Mouse (Mus musculus) limb, embryonic 11.5 days (tissue): ENCODE data around the gene Timm9. TPM values are rescaled to one million over a fixed set of nuclear protein-coding genes. Genes with fewer than 3 reads are reported as not detected.
A peak's percentile ranks its signal among the peaks of the same experiment; 100 is the strongest.

Source experiments
- ATAC-seq: fragments of 200-750 bp; cut with Nextera tagmentation; 2 replicates; pipeline ENCODE4 v1.8.0; 2017; ENCODE audit warnings: low read depth; ENCODE audit not compliant: insufficient number of reproducible peaks, low FRiP score, low TSS enrichment
- DNase-seq: peaks from one replicate; pipeline ENCODE4 v3.0.0-alpha.2; 2015; ENCODE audit warnings: low spot score
- H3K27ac ChIP-seq: fragments of 300-500 bp; sonication (generic); replicated peaks from 2 replicates; pipeline ENCODE4 v1.5.1; 2014; ENCODE audit warnings: low read depth, mild to moderate bottlenecking, low read length
- H3K27me3 ChIP-seq: fragments of 300-500 bp; sonication (generic); 2 replicates; pipeline ENCODE4 v1.6.1; 2014; ENCODE audit warnings: mild to moderate bottlenecking, low read length, mixed read lengths; ENCODE audit not compliant: control insufficient read depth, insufficient read depth
- H3K36me3 ChIP-seq: fragments of 300-500 bp; sonication (generic); 2 replicates; pipeline ENCODE4 v1.6.1; 2014; ENCODE audit warnings: mild to moderate bottlenecking, low read length, moderate library complexity, mixed read lengths; ENCODE audit not compliant: control insufficient read depth, insufficient read depth
- H3K4me1 ChIP-seq: fragments of 300-500 bp; sonication (generic); 2 replicates; pipeline ENCODE4 v1.6.1; 2014; ENCODE audit warnings: low read length, mixed read lengths; ENCODE audit not compliant: control insufficient read depth, insufficient read depth
- H3K4me2 ChIP-seq: fragments of 300-500 bp; sonication (generic); 2 replicates; pipeline ENCODE4 v1.6.1; 2014; ENCODE audit warnings: low read depth, mild to moderate bottlenecking, moderate library complexity; ENCODE audit not compliant: severe bottlenecking
- H3K4me3 ChIP-seq: fragments of 300-500 bp; sonication (generic); 2 replicates; pipeline ENCODE4 v1.5.1; 2014; ENCODE audit warnings: low read depth, low read length
- H3K9ac ChIP-seq: fragments of 300-500 bp; sonication (generic); 2 replicates; pipeline ENCODE4 v1.6.1; 2014; ENCODE audit warnings: mild to moderate bottlenecking, low read length
- H3K9me3 ChIP-seq: fragments of 300-500 bp; sonication (generic); 2 replicates; pipeline ENCODE4 v1.6.1; 2016; ENCODE audit warnings: low read length; ENCODE audit not compliant: control insufficient read depth
- WGBS: fragments of 180-500 bp; shearing (Covaris S2); extraction: QIAGEN DNeasy Blood & Tissue Kit; methylation state at CpG from one replicate; pipeline ENCODE4 v1.1.7; 2014; 5-methylcytosine and 5-hydroxymethylcytosine counted together
- polyA plus RNA-seq: library from polyadenylated mRNA; unstranded; fragments of >200 nt; fragmentation: Nextera tagmentation; extraction: Ambion mirVana; gene quantifications from 2 replicates; pipeline ENCODE4 v1.2.1, GENCODE M21; 2014

The Timm9 gene
- 72.7 and 75.1 TPM in 2 replicates for polyA plus RNA-seq

DNA sequence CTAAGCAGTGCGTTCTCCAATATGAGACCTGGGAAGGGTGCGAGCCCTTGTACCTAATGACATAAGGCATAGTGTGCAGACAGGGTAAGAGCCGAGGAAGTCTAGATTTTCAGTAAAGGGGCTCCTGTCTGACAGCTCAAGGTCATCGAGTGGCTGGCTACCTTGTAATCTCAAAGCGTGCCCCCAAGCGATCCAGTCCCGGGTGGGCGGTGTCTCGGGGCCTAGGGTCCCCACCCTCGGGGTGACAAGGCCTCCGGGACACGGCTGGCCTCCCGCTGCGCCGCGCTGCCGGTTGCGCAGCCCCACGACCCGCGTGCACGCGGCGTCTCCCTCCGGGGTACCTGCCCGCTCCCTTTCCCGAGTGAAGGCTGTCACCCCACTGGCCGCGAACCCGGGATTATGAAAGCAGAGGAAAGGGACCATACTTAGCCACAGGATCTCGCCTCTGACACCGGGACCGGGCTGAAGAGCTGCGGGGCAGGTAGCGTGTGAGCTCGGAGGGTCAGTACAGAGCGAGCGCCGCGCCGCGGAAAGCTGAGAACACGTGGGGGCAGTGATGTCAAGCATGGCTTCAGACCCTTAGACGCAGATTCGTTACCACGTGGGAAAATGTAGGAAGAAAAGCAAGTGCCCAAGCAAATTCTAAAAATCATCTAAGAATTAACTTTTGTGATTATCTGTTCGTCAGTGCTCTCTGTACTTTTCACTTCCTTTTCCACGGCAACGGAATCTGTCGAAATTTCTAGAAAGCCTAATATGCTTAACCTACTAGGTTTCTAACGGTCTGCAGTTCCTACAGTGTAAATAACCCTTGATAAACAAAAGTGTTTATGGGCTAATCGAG is at the start of gene Timm9, which contains the start of gene 2700049A03Rik:
TSS of gene Timm9 (minus strand) at position 555 of the 844 bp plus-strand sequence.
TSS of gene 2700049A03Rik (plus strand) at position 719 of the 844 bp plus-strand sequence.
- peaks cover 17% of the 10 kb centered on the region for H3K36me3 ChIP-seq
- peak within 1 kb of the TSS; percentile 58 for H3K4me3 ChIP-seq
- DNase-seq, result peak; percentile 86
- WGBS, result under 1% methylated on average over 52 of the region's 52 CpGs
- H3K4me1 ChIP-seq, result no peaks in the 10 kb centered on the region
- no peaks in the 10 kb centered on the region for H3K9me3 ChIP-seq
- peak within 1 kb of the TSS; percentile 64 for H3K4me2 ChIP-seq
- peak within 1 kb of the TSS; percentile 43; the same call in 1 of the 2 replicates for H3K27ac ChIP-seq
- no peaks in the 10 kb centered on the region for H3K27me3 ChIP-seq
- ATAC-seq, result peak; percentile 91
- H3K9ac ChIP-seq, result peak within 1 kb of the TSS; percentile 63

DNA sequence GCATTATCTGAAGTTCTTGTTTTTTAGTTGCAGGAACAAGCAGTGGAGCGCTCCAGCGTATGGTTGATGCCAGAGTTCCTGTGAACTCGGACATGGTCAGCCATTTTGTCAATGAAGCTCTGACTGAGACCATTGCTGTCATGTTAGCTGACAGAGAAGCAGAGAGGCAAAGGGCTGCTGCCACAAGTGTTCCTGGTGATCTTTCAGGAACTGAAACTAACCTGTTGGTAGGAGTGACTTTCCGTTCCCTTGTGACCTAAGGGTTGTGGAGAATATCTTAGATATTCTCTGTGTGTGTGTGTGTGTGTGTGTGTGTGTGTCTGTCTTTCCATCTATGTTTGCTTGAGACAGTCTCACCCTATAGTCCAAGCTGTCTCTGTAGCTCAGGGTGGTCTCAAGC is 47.9 kb upstream of the Timm9 start:
- H3K4me3 ChIP-seq, result no peak overlapping the region
- H3K4me1 ChIP-seq, result no peaks in the 10 kb centered on the region
- no peak overlapping the region for H3K4me2 ChIP-seq
- no peaks in the 10 kb centered on the region for H3K27me3 ChIP-seq
- H3K36me3 ChIP-seq, result peaks cover 13% of the 10 kb centered on the region
- H3K9me3 ChIP-seq, result no peaks in the 10 kb centered on the region
- ATAC-seq (no peak), DNase-seq (no peak)
- 96% methylated on average over 4 of the region's 4 CpGs for WGBS
- H3K9ac ChIP-seq, result no peak overlapping the region
- no peak overlapping the region for H3K27ac ChIP-seq

DNA sequence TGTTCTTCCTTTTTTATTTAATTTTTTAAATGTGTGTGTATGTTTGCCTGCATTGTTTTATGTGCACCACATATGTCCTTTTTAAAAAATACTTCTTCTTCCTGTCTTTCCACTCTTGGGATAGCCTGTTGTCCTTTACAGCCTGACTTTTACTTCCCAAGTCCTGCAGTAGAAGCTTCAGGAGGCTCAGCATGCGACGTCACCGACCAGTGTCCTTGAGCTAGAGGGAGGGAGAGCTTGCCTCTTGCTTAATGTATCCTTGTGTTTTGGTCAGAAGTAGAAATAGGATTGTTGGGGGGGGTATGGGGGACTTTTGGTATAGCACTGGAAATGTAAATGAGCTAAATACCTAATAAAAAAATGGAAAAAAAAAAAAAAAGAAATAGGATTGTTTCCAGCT is 47.3 kb upstream of the Timm9 start:
- H3K4me1 ChIP-seq, result no peaks in the 10 kb centered on the region
- H3K9ac ChIP-seq, result no peak overlapping the region
- H3K27ac ChIP-seq, result no peak overlapping the region
- H3K36me3 ChIP-seq, result peaks cover 13% of the 10 kb centered on the region
- 94% methylated on average over 3 of the region's 3 CpGs for WGBS
- H3K4me3 ChIP-seq, result no peak overlapping the region
- DNase-seq (no peak), ATAC-seq (no peak)
- H3K27me3 ChIP-seq, result no peaks in the 10 kb centered on the region
- H3K9me3 ChIP-seq, result no peaks in the 10 kb centered on the region
- H3K4me2 ChIP-seq, result no peak overlapping the region

DNA sequence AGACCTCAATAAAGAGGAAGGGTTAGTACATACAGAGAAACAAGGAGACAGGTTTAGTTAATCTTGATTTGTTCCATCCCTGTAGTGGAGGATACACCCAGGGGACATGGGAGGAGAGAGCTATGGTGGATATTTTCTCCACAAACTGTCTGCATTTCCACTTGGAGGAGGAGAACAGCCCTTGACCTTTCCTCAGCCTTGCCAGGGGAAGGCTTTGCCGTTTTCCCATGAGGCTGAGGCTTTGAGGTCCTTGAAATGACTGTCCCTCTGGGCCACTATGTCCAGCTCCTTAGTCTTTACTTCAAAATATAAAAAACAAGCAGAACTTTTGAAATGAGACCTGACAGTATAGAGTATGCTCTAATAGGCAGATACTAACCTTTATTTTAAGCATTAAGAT is 33.4 kb upstream of the Timm9 start:
- H3K9me3 ChIP-seq, result no peaks in the 10 kb centered on the region
- H3K4me2 ChIP-seq, result no peak overlapping the region
- no peak overlapping the region for H3K4me3 ChIP-seq
- no peaks in the 10 kb centered on the region for H3K27me3 ChIP-seq
- ATAC-seq (no peak), DNase-seq (no peak)
- 81% methylated on average over 1 of the region's 1 CpGs for WGBS
- H3K4me1 ChIP-seq, result no peaks in the 10 kb centered on the region
- peaks cover 8% of the 10 kb centered on the region; the same call in 1 of the 2 replicates for H3K36me3 ChIP-seq
- no peak overlapping the region for H3K9ac ChIP-seq
- no peak overlapping the region for H3K27ac ChIP-seq

DNA sequence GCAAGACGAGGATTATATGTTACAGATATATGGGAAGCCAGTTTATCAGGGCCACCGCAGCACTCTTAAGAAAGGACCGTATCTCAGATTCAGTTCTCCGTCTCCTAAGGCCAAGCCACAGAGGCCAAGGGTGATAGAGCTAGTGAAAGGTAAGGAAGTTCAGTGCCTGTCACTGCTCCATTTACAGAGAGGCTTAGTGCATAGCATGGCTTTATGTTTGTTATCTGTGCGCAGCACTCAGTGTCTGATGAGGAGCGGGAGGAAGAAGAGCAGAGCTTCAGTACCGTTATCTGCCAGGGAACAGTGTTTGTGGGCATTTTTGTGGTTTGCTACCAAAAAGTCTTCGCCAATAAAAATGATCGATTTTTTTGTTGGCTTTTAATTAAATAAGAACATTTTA is 27.9 kb upstream of the Timm9 start:
- no peak overlapping the region for H3K9ac ChIP-seq
- 96% methylated on average over 9 of the region's 9 CpGs for WGBS
- H3K4me1 ChIP-seq, result no peaks in the 10 kb centered on the region
- peaks cover 15% of the 10 kb centered on the region; the same call in 1 of the 2 replicates for H3K36me3 ChIP-seq
- no peaks in the 10 kb centered on the region for H3K27me3 ChIP-seq
- H3K9me3 ChIP-seq, result no peaks in the 10 kb centered on the region
- H3K27ac ChIP-seq, result no peak overlapping the region
- H3K4me3 ChIP-seq, result no peak overlapping the region
- no peak for ATAC-seq
- no peak for DNase-seq
- H3K4me2 ChIP-seq, result no peak overlapping the region

DNA sequence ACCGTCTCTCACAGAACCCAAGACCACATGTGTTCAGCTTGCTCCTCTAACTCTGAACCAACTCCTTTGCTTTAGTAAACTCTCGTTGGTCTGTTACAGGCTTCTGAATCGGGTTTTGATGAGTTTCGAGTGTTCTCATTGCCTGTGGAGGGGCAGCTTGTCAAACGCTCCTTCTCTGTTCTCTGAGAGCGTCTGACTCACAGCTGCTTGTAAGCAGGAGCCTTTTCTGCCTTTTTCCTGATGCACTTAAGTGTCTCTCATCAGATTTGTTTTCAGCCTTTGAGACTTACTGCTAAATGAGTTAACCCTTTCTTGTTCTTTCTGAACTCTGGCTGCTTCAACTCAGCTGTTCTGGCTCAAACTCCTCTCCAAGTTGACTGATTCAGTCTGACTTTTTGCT is 21.5 kb upstream of the Timm9 start:
- Histone ChIP-seq H3K4me1 (no peaks in the 10 kb centered on the region), H3K4me2 (no peak overlapping the region), H3K27me3 (no peaks in the 10 kb centered on the region), H3K9ac (no peak overlapping the region), H3K4me3 (no peak overlapping the region), H3K9me3 (no peaks in the 10 kb centered on the region), H3K36me3 (peaks cover 14% of the 10 kb centered on the region; the same call in 1 of the 2 replicates), H3K27ac (no peak overlapping the region)
- DNase-seq (no peak), ATAC-seq (no peak)
- 85% methylated on average over 6 of the region's 6 CpGs for WGBS

DNA sequence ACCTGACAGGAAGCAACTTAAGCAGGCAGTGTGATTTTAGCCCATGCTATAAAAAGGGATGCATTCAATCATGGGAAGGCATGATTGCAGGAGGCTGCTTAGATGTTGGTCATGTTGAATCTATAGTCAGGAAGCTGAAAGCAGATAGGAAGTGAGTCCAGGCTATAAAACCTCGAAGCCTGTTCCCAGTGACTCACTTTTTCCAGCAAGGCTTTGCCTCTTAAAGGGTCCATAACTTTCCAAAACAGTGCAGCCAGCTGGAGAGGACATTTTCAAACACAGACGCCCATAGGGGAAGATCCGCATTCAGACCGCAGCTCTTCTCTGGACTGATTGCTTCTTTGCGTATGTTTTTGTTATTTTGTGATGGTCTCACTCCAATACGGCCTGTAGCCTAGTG is 18.5 kb upstream of the Timm9 start:
- DNase-seq, result no peak

DNA sequence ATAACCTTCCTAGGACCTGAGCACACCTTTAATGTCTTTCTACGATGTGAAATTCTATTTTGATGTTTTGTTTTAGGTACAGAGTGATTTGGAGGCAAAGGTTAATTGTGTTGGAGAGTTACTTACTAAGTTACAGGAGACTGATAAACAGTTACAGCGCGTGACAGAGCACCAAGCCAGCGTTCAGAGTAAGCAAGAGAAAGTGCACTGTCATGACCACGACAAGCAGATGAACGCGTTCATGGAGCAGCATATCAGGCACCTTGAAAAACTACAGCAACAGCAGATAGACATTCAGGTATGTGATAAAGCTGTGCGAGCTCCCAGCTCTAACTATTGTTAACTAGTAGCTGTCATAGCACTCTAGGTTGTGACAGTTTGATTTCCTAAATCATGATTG is 13.7 kb upstream of the Timm9 start:
- no peak overlapping the region for H3K4me2 ChIP-seq
- H3K36me3 ChIP-seq, result peaks cover 14% of the 10 kb centered on the region
- H3K4me1 ChIP-seq, result no peaks in the 10 kb centered on the region
- H3K27ac ChIP-seq, result no peak overlapping the region
- no peaks in the 10 kb centered on the region for H3K27me3 ChIP-seq
- no peak overlapping the region for H3K9ac ChIP-seq
- no peak overlapping the region for H3K4me3 ChIP-seq
- DNase-seq (no peak), ATAC-seq (no peak)
- WGBS, result 93% methylated on average over 8 of the region's 8 CpGs
- no peaks in the 10 kb centered on the region for H3K9me3 ChIP-seq

More for the DNA sequence above, 18.5 kb upstream of the Timm9 start:
- no peaks in the 10 kb centered on the region for H3K4me1 ChIP-seq
- H3K27me3 ChIP-seq, result no peaks in the 10 kb centered on the region
- no peak overlapping the region for H3K4me3 ChIP-seq
- H3K9me3 ChIP-seq, result no peaks in the 10 kb centered on the region
- no peak overlapping the region for H3K9ac ChIP-seq
- H3K27ac ChIP-seq, result no peak overlapping the region
- no peak for ATAC-seq
- 94% methylated on average over 6 of the region's 6 CpGs for WGBS
- H3K4me2 ChIP-seq, result no peak overlapping the region
- H3K36me3 ChIP-seq, result peaks cover 11% of the 10 kb centered on the region
